Mouse (Mus musculus) lung, postnatal 0 days (tissue): ENCODE results near the gene Rsc1a1. TPM values are rescaled to one million over a fixed set of nuclear protein-coding genes. Genes with fewer than 3 reads are reported as not detected.

Experiments
- ATAC-seq: fragments of 200-750 bp; cut with Nextera tagmentation; 2 replicates; pipeline ENCODE4 v1.8.0; 2017; ENCODE audit warnings: moderate library complexity
- DNase-seq: peaks from one replicate; pipeline ENCODE4 v3.0.0-alpha.2; 2016; ENCODE audit warnings: low spot score
- H3K27ac ChIP-seq: fragments of 300-500 bp; sonication (generic); 2 replicates; pipeline ENCODE4 v1.5.1; 2014; ENCODE audit warnings: antibody characterized with exemption, mild to moderate bottlenecking, low read length, mixed read lengths
- H3K27me3 ChIP-seq: fragments of 300-500 bp; sonication (generic); replicated peaks from 2 replicates; pipeline ENCODE4 v1.6.1; 2014; ENCODE audit warnings: low read length, mixed read lengths; ENCODE audit not compliant: insufficient read depth
- H3K36me3 ChIP-seq: fragments of 300-500 bp; sonication (generic); 2 replicates; pipeline ENCODE4 v1.6.1; 2014; ENCODE audit warnings: low read length, mixed read lengths; ENCODE audit not compliant: insufficient read depth
- H3K4me1 ChIP-seq: fragments of 300-500 bp; sonication (generic); 2 replicates; pipeline ENCODE4 v1.6.1; 2014; ENCODE audit warnings: antibody characterized with exemption, low read depth, low read length, mixed read lengths; ENCODE audit not compliant: insufficient read depth
- H3K4me2 ChIP-seq: fragments of 300-500 bp; sonication (generic); replicated peaks from 2 replicates; pipeline ENCODE4 v1.6.1; 2014; ENCODE audit warnings: low read depth, mild to moderate bottlenecking, low read length, moderate library complexity, mixed read lengths
- H3K4me3 ChIP-seq: fragments of 300-500 bp; sonication (generic); 2 replicates; pipeline ENCODE4 v1.5.1; 2014; ENCODE audit warnings: low read depth, low read length
- H3K9ac ChIP-seq: fragments of 300-500 bp; sonication (generic); replicated peaks from 2 replicates; pipeline ENCODE4 v1.6.1; 2014; ENCODE audit warnings: low read depth, mild to moderate bottlenecking
- H3K9me3 ChIP-seq: fragments of 300-500 bp; sonication (generic); 2 replicates; pipeline ENCODE4 v1.6.1; 2016; ENCODE audit warnings: low read length, mixed read lengths
- CTCF ChIP-seq: IDR thresholded peaks from 2 replicates; pipeline ENCODE4 v1.5.1; 2016; ENCODE audit warnings: antibody characterized with exemption, mild to moderate bottlenecking
- EP300 ChIP-seq: IDR thresholded peaks from 2 replicates; pipeline ENCODE4 v1.6.1; 2016; ENCODE audit warnings: antibody characterized with exemption, mild to moderate bottlenecking, control low read depth
- WGBS: fragments of 180-500 bp; shearing (Covaris S2); extraction: QIAGEN DNeasy Blood & Tissue Kit; methylation state at CpG from one replicate; pipeline ENCODE4 v1.1.7; 2014; 5-methylcytosine and 5-hydroxymethylcytosine counted together
- polyA plus RNA-seq: library from polyadenylated mRNA; unstranded; fragments of >200 nt; fragmentation: Nextera tagmentation; extraction: Ambion mirVana; gene quantifications from 2 replicates; pipeline ENCODE4 v1.2.1, GENCODE M21; 2015

Rsc1a1 gene
- polyA plus RNA-seq, 1 experiment from 2014 or later, result not detected

GRCm38 (mm10) chr4:141654509-141654908, 30.9 kb downstream of the Rsc1a1 start:
- 76% methylated on average over 6 of the region's 6 CpGs for WGBS
- H3K4me3 ChIP-seq, result no peak overlapping the region
- no peak for TF ChIP-seq CTCF
- H3K36me3 ChIP-seq, result no peaks in the 10 kb centered on the region
- no peaks in the 10 kb centered on the region for H3K27me3 ChIP-seq
- ATAC-seq, result no peak
- no peaks in the 10 kb centered on the region for H3K9me3 ChIP-seq
- no peak for DNase-seq
- H3K4me2 ChIP-seq, result no peak overlapping the region
- peak overlapping the region; percentile 32; the same call in 1 of the 2 replicates for H3K27ac ChIP-seq
- H3K9ac ChIP-seq, result no peak overlapping the region
- H3K4me1 ChIP-seq, result peaks cover 10% of the 10 kb centered on the region; the same call in 1 of the 2 replicates

GRCm38 (mm10) chr4:141653813-141654212, 31.6 kb downstream of the Rsc1a1 start:
- TF ChIP-seq CTCF, result no peak
- no peak for TF ChIP-seq EP300
- Histone ChIP-seq H3K9me3 (no peaks in the 10 kb centered on the region), H3K36me3 (no peaks in the 10 kb centered on the region), H3K9ac (no peak overlapping the region), H3K4me2 (no peak overlapping the region), H3K4me1 (peaks cover 13% of the 10 kb centered on the region; the same call in 1 of the 2 replicates), H3K27me3 (no peaks in the 10 kb centered on the region), H3K27ac (peak overlapping the region; percentile 32; the same call in 1 of the 2 replicates), H3K4me3 (no peak overlapping the region)
- 72% methylated on average over 13 of the region's 13 CpGs for WGBS
- ATAC-seq, result peak; percentile 81
- peak; percentile 64 for DNase-seq

- no peaks in the 10 kb centered on the region for H3K27me3 ChIP-seq
- H3K4me3 ChIP-seq, result no peak overlapping the region
- DNase-seq (no peak), ATAC-seq (no peak)
- H3K36me3 ChIP-seq, result no peaks in the 10 kb centered on the region
- no peak overlapping the region for H3K9ac ChIP-seq
- WGBS, result 70% methylated on average over 8 of the region's 8 CpGs
- TF ChIP-seq EP300, result no peak
- TF ChIP-seq CTCF, result no peak
- H3K27ac ChIP-seq, result no peak overlapping the region
- H3K4me1 ChIP-seq, result peaks cover 13% of the 10 kb centered on the region; the same call in 1 of the 2 replicates
- no peaks in the 10 kb centered on the region for H3K9me3 ChIP-seq
- no peak overlapping the region for H3K4me2 ChIP-seq
Measured at GRCm38 (mm10) chr4:141653044-141653443, 32.4 kb downstream of the Rsc1a1 start.

- Histone ChIP-seq H3K4me1 (peaks cover 10% of the 10 kb centered on the region; the same call in 1 of the 2 replicates), H3K9ac (no peak overlapping the region), H3K27me3 (no peaks in the 10 kb centered on the region), H3K4me3 (no peak overlapping the region), H3K9me3 (no peaks in the 10 kb centered on the region), H3K27ac (no peak overlapping the region), H3K36me3 (no peaks in the 10 kb centered on the region), H3K4me2 (no peak overlapping the region)
- no peak for TF ChIP-seq EP300
- TF ChIP-seq CTCF, result no peak
- WGBS, result 82% methylated on average over 10 of the region's 10 CpGs
- ATAC-seq (no peak), DNase-seq (no peak)
Measured at GRCm38 (mm10) chr4:141651944-141652343, 33.5 kb downstream of the Rsc1a1 start.

- Histone ChIP-seq H3K36me3 (no peaks in the 10 kb centered on the region), H3K9me3 (no peaks in the 10 kb centered on the region), H3K4me1 (peaks cover 9% of the 10 kb centered on the region; the same call in 1 of the 2 replicates), H3K4me3 (no peak overlapping the region), H3K27me3 (no peaks in the 10 kb centered on the region), H3K4me2 (no peak overlapping the region), H3K9ac (no peak overlapping the region), H3K27ac (no peak overlapping the region)
- WGBS, result 88% methylated on average over 6 of the region's 6 CpGs
- no peak for TF ChIP-seq CTCF
- TF ChIP-seq EP300, result no peak
- no peak for DNase-seq
- no peak for ATAC-seq
Measured at GRCm38 (mm10) chr4:141651286-141651685, 34.1 kb downstream of the Rsc1a1 start.

- no peak for ATAC-seq
- no peaks in the 10 kb centered on the region for H3K36me3 ChIP-seq
Measured at GRCm38 (mm10) chr4:141649244-141649643, 36.2 kb downstream of the Rsc1a1 start.

GRCm38 (mm10) chr4:141648262-141648661, 37.1 kb downstream of the Rsc1a1 start:
- DNase-seq (no peak), ATAC-seq (no peak)
- Histone ChIP-seq H3K4me1 (peaks cover 6% of the 10 kb centered on the region; the same call in 1 of the 2 replicates), H3K36me3 (no peaks in the 10 kb centered on the region), H3K27ac (no peak overlapping the region), H3K4me2 (no peak overlapping the region), H3K4me3 (no peak overlapping the region), H3K9ac (no peak overlapping the region), H3K9me3 (no peaks in the 10 kb centered on the region), H3K27me3 (no peaks in the 10 kb centered on the region)
- TF ChIP-seq CTCF (no peak), EP300 (no peak)
- 88% methylated on average over 5 of the region's 5 CpGs for WGBS

More at GRCm38 (mm10) chr4:141649244-141649643, 36.2 kb downstream of the Rsc1a1 start:
- no peak overlapping the region for H3K9ac ChIP-seq
- H3K4me1 ChIP-seq, result 0 out of 2 replicates have a peak, but pooled peaks cover 6% of the 10 kb centered on the region
- 39% methylated on average over 6 of the region's 6 CpGs for WGBS
- no peak overlapping the region for H3K4me2 ChIP-seq
- H3K27me3 ChIP-seq, result no peaks in the 10 kb centered on the region
- TF ChIP-seq CTCF, result no peak
- no peak for TF ChIP-seq EP300
- H3K4me3 ChIP-seq, result no peak overlapping the region
- no peak overlapping the region for H3K27ac ChIP-seq
- H3K9me3 ChIP-seq, result no peaks in the 10 kb centered on the region
- DNase-seq, result no peak
